Mouse (Mus musculus) left cerebral cortex, postnatal 4 days (tissue): ENCODE data around the gene Ipo8. TPM values are rescaled to one million over a fixed set of nuclear protein-coding genes. Genes with fewer than 3 reads are reported as not detected.

ENCODE experiments used
- DNase-seq: peaks from one replicate; pipeline ENCODE4 v3.0.0-alpha.2; 2022
- intact Hi-C: fragments of 180-260 bp; cut with DNase I; formaldehyde crosslinking; loops from one replicate; pipeline ENCODE4 v1.15.1; 2025
- total RNA-seq, 2 experiments: library from RNA; stranded (reverse); gene quantifications; 2 replicates each; pipeline ENCODE4 v1.2.3; 2021

The Ipo8 gene
- total RNA-seq, 2 experiments from 2014 or later, result 35.1 to 39.9 TPM

GRCm38 (mm10) chr6:148761475-148761874, 69.8 kb downstream of the Ipo8 start:
- DNase-seq, result no peak
- intact Hi-C loops, result no loop called here

GRCm38 (mm10) chr6:148756535-148756934, 74.7 kb downstream of the Ipo8 start:
- DNase-seq, result no peak
- intact Hi-C loops, result loop anchor here (10.0 kb wide), 1 partner anchor 522 kb away; no protein-coding TSS in a partner anchor

GRCm38 (mm10) chr6:148751400-148751799, 79.9 kb downstream of the Ipo8 start:
- no peak for DNase-seq
- intact Hi-C loops, result loop anchor here (10.0 kb wide), 1 partner anchor 517 kb away; no protein-coding TSS in a partner anchor

GRCm38 (mm10) chr6:148750183-148750582, 81.1 kb downstream of the Ipo8 start:
- no peak for DNase-seq
- intact Hi-C loops, result loop anchor here (10.0 kb wide), 1 partner anchor 515 kb away; no protein-coding TSS in a partner anchor

- intact Hi-C loops, result loop anchor here (10.0 kb wide), 1 partner anchor 296 kb away; the partner anchor contains the start of gene Tmtc1
- peak; percentile 15 for DNase-seq
Observed at GRCm38 (mm10) chr6:148740521-148741226, 90.6 kb downstream of the Ipo8 start.

GRCm38 (mm10) chr6:148736390-148736789, 94.9 kb downstream of the Ipo8 start:
- no peak for DNase-seq
- intact Hi-C loops, result no loop called here

GRCm38 (mm10) chr6:148734012-148734411, 97.3 kb downstream of the Ipo8 start:
- DNase-seq, result no peak
- intact Hi-C loops, result no loop called here

GRCm38 (mm10) chr6:148732920-148733319, 98.3 kb downstream of the Ipo8 start:
- DNase-seq, result no peak
- intact Hi-C loops, result no loop called here

- DNase-seq, result no peak
- intact Hi-C loops, result no loop called here
Observed at GRCm38 (mm10) chr6:148728571-148728970, 102.7 kb downstream of the Ipo8 start.

GRCm38 (mm10) chr6:148727871-148728524, 103.3 kb downstream of the Ipo8 start:
- intact Hi-C loops, result no loop called here
- peak; percentile 36 for DNase-seq

- no peak for DNase-seq
- intact Hi-C loops, result no loop called here
Observed at GRCm38 (mm10) chr6:148724453-148724852, 106.8 kb downstream of the Ipo8 start.

Other genes with a start within 250 kb of the Ipo8 start
- gene Caprin2, start 64.8 kb upstream of the Ipo8 start, total RNA-seq, result 10 to 100 TPM in 1 of 2 experiments, 1 to 10 TPM in 1; 9.5 to 11.5 TPM
- 1 to 10 TPM; 8.2 to 9.6 TPM for gene Sinhcaf, start 115.0 kb upstream of the Ipo8 start, total RNA-seq